Mouse (Mus musculus) heart, embryonic 16.5 days (tissue): ENCODE data around the gene Arid5b. TPM values are rescaled to one million over a fixed set of nuclear protein-coding genes. Genes with fewer than 3 reads are reported as not detected.

ENCODE experiments used
- ATAC-seq: fragments of 200-750 bp; cut with Nextera tagmentation; replicated peaks from 2 replicates; pipeline ENCODE4 v1.8.0; 2017; ENCODE audit warnings: moderate number of reproducible peaks; ENCODE audit not compliant: insufficient read depth, low FRiP score; ENCODE audit errors: extremely low read depth
- H3K27ac ChIP-seq: fragments of 300-500 bp; sonication (generic); 2 replicates; pipeline ENCODE4 v1.5.1; 2014; ENCODE audit warnings: mild to moderate bottlenecking, low read length, control low read depth, moderate library complexity
- H3K27me3 ChIP-seq: fragments of 300-500 bp; sonication (generic); 2 replicates; pipeline ENCODE4 v1.6.1; 2014; ENCODE audit warnings: low read length, mixed read lengths; ENCODE audit not compliant: control insufficient read depth, insufficient read depth
- H3K36me3 ChIP-seq: fragments of 300-500 bp; sonication (generic); 2 replicates; pipeline ENCODE4 v1.6.1; 2014; ENCODE audit not compliant: control insufficient read depth, insufficient read depth
- H3K4me1 ChIP-seq: fragments of 300-500 bp; sonication (generic); 2 replicates; pipeline ENCODE4 v1.6.1; 2014; ENCODE audit warnings: low read length, mixed read lengths; ENCODE audit not compliant: control insufficient read depth, insufficient read depth
- H3K4me2 ChIP-seq: fragments of 300-500 bp; sonication (generic); 2 replicates; pipeline ENCODE4 v1.6.1; 2014; ENCODE audit warnings: low read depth, mild to moderate bottlenecking, control low read depth, low read length
- H3K4me3 ChIP-seq: fragments of 300-500 bp; sonication (generic); 2 replicates; pipeline ENCODE4 v1.5.1; 2014; ENCODE audit warnings: mild to moderate bottlenecking, control low read depth, low read length
- H3K9ac ChIP-seq: fragments of 300-500 bp; sonication (generic); 2 replicates; pipeline ENCODE4 v1.6.1; 2014; ENCODE audit warnings: low read length, control low read depth
- H3K9me3 ChIP-seq: fragments of 300-500 bp; sonication (generic); replicated peaks from 2 replicates; pipeline ENCODE4 v1.6.1; 2016; ENCODE audit warnings: low read length; ENCODE audit not compliant: control insufficient read depth
- WGBS: fragments of 180-500 bp; shearing (Covaris S2); extraction: QIAGEN DNeasy Blood & Tissue Kit; methylation state at CpG from one replicate; pipeline ENCODE4 v1.1.7; 2014; 5-methylcytosine and 5-hydroxymethylcytosine counted together
- polyA plus RNA-seq: library from polyadenylated mRNA; unstranded; fragments of >200 nt; fragmentation: Nextera tagmentation; extraction: Ambion mirVana; gene quantifications from 2 replicates; pipeline ENCODE4 v1.2.1, GENCODE M21; 2015

Gene Arid5b
- polyA plus RNA-seq, 1 experiment from 2014 or later: 19.6 TPM

DNA sequence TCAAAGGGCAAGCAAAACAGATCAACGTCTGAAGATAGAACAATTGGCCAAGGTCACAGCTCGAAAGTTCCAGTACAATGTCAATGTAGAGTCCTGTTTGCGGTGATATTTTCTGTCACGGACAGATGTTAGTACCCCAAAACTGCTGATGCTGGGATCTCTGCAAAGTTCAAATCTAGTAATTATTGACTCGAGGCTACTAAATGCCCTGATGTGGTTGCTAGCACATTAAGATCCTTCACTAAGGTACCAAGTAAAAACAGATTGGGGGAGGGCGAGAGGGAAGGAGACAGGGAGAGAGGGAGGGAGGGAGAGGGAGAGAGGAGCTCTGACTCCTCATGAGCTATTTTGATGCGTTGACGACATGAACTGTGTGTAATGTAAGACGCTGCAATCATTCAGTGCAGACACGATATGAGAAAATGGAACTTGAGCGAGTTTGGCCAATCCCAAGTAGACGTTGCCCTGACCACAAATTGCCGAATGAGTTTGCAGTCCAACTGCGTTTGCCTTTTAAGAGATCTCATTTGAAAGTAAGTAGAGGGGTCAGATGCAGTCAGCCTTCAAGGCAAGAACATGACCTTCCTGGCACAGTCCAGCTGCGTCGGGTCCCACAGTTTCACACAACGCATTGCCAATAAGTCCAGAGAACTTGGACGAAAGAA is 133.1 kb downstream of the Arid5b start:
- no peak overlapping the region for H3K27ac ChIP-seq
- H3K4me2 ChIP-seq: no peak overlapping the region
- no peaks in the 10 kb centered on the region for H3K9me3 ChIP-seq
- no peaks in the 10 kb centered on the region for H3K27me3 ChIP-seq
- 70% methylated on average over 18 of the region's 18 CpGs for WGBS
- no peak overlapping the region for H3K9ac ChIP-seq
- H3K4me1 ChIP-seq: peaks cover 21% of the 10 kb centered on the region
- no peaks in the 10 kb centered on the region for H3K36me3 ChIP-seq
- H3K4me3 ChIP-seq: no peak overlapping the region
- ATAC-seq: no peak

DNA sequence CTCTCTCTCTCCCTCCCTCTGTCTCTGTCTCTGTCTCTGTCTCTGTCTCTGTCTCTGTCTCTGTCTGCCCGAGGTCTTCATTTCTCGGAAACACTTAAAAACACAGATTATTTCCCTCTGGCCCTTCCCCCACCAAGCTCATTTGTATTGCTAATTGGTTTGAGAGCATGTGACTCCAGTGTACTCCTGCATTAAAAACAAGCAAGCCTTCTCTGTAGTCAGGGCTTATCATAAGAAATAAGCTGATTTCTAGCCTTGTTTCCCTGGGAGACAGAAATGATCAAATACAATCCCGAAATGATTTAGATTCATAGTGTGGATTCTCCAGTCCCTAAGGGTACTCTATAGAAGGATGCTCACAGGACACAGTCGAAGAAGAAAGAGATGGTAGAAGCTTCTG is 136.0 kb downstream of the Arid5b start:
- ATAC-seq: no peak
- 75% methylated on average over 4 of the region's 4 CpGs for WGBS

DNA sequence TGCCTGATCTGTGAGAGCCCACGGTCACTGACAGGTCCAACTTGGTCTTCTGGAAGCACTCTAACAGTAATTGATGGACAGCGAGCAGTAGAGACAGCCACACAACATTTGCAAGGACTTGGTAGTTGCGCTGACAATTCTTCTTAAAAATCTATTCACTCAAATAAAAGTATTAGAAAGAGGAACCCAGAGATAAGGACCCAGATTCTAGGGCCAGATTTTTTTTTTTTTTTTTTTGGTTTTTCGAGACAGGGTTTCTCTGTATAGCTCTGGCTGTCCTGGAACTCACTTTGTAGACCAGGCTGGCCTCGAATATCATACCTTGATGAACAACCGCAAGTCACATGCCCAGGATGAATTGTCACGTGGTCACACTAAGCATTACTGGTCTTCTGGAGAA is 137.0 kb downstream of the Arid5b start:
- Histone ChIP-seq H3K27ac (no peak overlapping the region), H3K4me1 (peaks cover 22% of the 10 kb centered on the region), H3K4me3 (no peak overlapping the region), H3K9ac (no peak overlapping the region), H3K36me3 (no peaks in the 10 kb centered on the region), H3K27me3 (no peaks in the 10 kb centered on the region), H3K4me2 (no peak overlapping the region), H3K9me3 (no peaks in the 10 kb centered on the region)
- no peak for ATAC-seq
- WGBS: 89% methylated on average over 7 of the region's 7 CpGs

More for the DNA sequence above, 136.0 kb downstream of the Arid5b start:
- H3K4me1 ChIP-seq: peaks cover 21% of the 10 kb centered on the region
- H3K4me3 ChIP-seq: no peak overlapping the region
- H3K36me3 ChIP-seq: no peaks in the 10 kb centered on the region
- H3K27ac ChIP-seq: no peak overlapping the region
- H3K4me2 ChIP-seq: no peak overlapping the region
- no peaks in the 10 kb centered on the region for H3K9me3 ChIP-seq
- H3K27me3 ChIP-seq: no peaks in the 10 kb centered on the region
- H3K9ac ChIP-seq: no peak overlapping the region

DNA sequence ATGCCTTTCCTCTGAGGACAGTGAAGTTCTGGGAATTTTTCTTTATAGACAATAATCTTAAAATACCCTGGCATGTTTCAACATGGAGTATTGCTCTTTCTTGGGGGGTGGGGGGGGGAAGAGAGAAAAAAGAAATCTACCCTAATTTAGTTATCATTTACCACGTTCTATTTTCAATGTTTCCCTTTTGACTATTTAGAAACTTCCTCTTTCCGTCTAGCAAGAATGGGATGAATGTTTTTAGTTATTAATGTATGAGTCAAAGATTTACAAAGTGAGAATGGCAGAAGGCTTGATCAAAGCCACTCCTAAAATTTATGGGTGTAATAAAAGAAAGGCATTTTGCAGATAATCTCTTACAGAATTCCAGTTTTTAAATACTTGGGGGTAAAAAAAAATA is 137.7 kb downstream of the Arid5b start:
- Histone ChIP-seq H3K36me3 (no peaks in the 10 kb centered on the region), H3K9ac (no peak overlapping the region), H3K4me3 (no peak overlapping the region), H3K27me3 (no peaks in the 10 kb centered on the region), H3K27ac (no peak overlapping the region), H3K4me1 (peaks cover 19% of the 10 kb centered on the region), H3K4me2 (no peak overlapping the region), H3K9me3 (no peaks in the 10 kb centered on the region)
- WGBS: 33% methylated on average over 2 of the region's 2 CpGs
- no peak for ATAC-seq

DNA sequence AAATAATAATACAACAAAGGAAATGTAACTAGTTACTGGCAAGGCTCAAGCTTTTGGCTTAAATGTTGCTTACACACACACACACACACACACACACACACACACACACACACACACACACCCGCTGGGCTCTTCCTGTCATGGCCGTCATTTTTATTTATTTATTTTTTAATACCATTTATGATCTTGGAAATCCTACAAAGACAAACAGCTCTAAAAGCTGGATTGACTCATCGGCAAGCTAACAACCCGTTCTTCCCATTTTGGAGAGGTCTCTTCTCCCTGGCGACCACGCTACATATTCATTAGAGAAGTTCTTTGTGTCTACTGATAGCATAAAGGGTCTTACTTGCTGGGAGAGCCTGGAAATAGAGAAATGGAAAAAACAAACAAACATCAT is 138.2 kb downstream of the Arid5b start:
- no peak for ATAC-seq
- 71% methylated on average over 6 of the region's 6 CpGs for WGBS

DNA sequence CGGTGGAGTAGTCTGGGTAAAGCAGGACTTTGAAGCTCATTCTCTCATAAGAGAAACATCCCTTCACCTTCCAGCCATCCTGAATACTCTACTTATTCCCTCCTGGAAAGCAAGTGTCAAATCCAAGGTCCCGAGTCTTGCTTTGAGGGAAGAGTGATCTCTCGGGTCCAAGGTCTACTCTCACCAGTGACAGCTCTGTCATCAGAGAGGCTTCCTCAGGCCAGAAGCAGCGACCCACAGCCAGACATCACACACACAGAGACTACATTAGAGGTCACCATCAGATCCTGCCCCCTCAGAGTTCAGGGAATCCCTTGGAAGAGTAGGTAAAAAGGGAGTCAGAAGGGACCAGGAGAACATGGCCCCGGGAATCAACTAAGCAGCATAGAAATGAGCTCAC is 140.4 kb downstream of the Arid5b start:
- H3K4me1 ChIP-seq: peaks cover 28% of the 10 kb centered on the region
- no peak overlapping the region for H3K9ac ChIP-seq
- no peaks in the 10 kb centered on the region for H3K27me3 ChIP-seq
- no peak overlapping the region for H3K4me2 ChIP-seq
- no peak for ATAC-seq
- 88% methylated on average over 5 of the region's 5 CpGs for WGBS
- no peak overlapping the region for H3K4me3 ChIP-seq
- H3K9me3 ChIP-seq: no peaks in the 10 kb centered on the region
- no peak overlapping the region for H3K27ac ChIP-seq
- H3K36me3 ChIP-seq: peaks cover 4% of the 10 kb centered on the region; the same call in 1 of the 2 replicates

More for the DNA sequence above, 138.2 kb downstream of the Arid5b start:
- no peaks in the 10 kb centered on the region for H3K36me3 ChIP-seq
- no peak overlapping the region for H3K9ac ChIP-seq
- H3K27ac ChIP-seq: no peak overlapping the region
- H3K4me1 ChIP-seq: peaks cover 17% of the 10 kb centered on the region
- H3K4me2 ChIP-seq: no peak overlapping the region
- no peak overlapping the region for H3K4me3 ChIP-seq
- no peaks in the 10 kb centered on the region for H3K27me3 ChIP-seq
- no peaks in the 10 kb centered on the region for H3K9me3 ChIP-seq

DNA sequence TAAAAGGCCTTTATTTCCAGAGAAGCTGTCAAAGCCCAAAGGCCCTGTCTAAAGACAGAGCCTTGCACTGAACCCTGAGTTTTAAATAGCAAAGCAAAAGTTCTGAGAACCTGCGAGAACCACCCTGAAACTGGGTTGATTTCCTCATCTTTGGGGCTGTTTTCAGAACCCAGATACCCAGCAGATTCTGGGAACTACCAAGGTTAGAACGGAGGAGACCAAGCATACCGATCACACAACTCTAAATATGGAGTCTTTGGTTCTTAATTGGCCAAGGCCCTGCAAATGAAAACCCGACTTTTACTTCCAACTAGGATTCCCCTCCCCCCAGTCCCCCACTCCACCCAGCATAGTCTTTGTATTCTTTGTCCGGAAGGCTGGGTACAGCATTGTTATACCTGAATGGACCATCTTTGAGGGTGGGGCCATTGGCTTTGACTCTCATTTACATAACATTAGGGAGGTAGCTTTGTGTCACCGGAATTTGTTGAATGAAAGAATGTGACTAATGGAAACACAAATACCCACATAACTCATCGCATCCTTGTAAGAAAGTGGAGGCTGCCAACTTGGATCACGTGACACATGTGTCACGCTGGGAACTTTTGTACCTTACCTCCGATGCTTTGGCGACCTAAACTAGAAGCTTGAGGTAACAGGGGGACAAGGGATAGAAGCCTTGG is 141.2 kb downstream of the Arid5b start:
- ATAC-seq: no peak
- Histone ChIP-seq H3K4me3 (no peak overlapping the region), H3K36me3 (peaks cover 11% of the 10 kb centered on the region; the same call in 1 of the 2 replicates), H3K4me1 (peaks cover 36% of the 10 kb centered on the region), H3K9ac (no peak overlapping the region; the same call in 1 of the 2 replicates), H3K9me3 (no peaks in the 10 kb centered on the region), H3K4me2 (peak overlapping the region; percentile 73), H3K27ac (peak overlapping the region; percentile 94), H3K27me3 (no peaks in the 10 kb centered on the region)
- 74% methylated on average over 11 of the region's 11 CpGs for WGBS

DNA sequence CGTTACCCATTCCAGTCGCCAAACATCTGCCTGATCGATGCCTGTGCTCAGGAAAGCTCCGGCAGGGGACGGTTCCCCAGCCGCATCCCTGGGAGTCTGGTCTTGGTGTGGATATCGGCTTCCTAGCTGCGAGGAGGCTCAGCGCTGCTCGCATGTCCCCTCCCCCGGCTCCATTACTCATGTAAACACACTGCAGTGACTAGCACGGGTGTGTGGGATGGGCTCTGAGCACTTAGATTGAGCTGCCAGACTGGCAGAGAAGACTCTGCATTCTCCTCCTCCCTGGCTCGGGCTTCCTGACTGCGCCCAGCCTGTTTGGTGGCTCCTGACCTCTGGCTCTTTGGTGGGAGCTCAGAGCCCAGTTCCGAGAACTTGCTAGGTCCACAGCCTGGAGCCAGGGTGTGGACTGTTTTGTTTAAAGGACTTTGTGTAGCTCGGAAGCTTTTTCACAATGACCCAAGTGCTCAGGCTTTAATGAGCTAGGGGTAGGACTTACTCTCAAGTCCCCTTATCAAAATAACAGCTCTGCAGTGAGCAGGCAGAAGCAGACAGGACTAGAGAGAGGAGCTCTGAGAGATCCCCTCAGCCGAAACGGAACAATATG is 142.0 kb downstream of the Arid5b start:
- H3K9ac ChIP-seq: peak overlapping the region; percentile 81
- H3K4me3 ChIP-seq: peak overlapping the region; percentile 71
- H3K36me3 ChIP-seq: peaks cover 14% of the 10 kb centered on the region; the same call in 1 of the 2 replicates
- H3K4me1 ChIP-seq: peaks cover 41% of the 10 kb centered on the region
- peak overlapping the region; percentile 94 for H3K27ac ChIP-seq
- ATAC-seq: peak; percentile 95
- peak overlapping the region; percentile 73 for H3K4me2 ChIP-seq
- H3K27me3 ChIP-seq: no peaks in the 10 kb centered on the region
- H3K9me3 ChIP-seq: no peaks in the 10 kb centered on the region
- WGBS: 2% methylated on average over 18 of the region's 18 CpGs

DNA sequence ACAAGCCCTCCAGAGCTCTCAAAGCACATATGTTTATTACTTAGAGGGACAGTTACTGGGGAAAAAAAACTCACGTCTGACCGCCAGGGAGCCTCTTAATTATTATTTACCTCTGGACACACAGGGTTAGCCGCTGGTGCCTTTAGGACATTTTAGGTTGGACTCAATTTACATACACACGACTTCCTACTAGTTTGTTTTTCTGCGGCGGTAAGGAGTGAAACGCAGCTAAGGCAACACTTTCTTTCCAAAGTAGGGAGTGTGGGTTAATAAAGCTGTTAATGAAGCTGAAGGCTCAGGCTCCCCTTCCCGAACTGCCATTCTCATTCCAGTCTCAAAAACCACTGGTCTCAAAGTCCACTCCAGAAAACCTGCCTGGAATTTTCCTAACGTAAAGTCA is 142.5 kb downstream of the Arid5b start:
- no peak for ATAC-seq
- Histone ChIP-seq H3K27me3 (no peaks in the 10 kb centered on the region), H3K9ac (peak overlapping the region; percentile 81), H3K4me1 (peaks cover 43% of the 10 kb centered on the region), H3K4me3 (peak overlapping the region; percentile 71), H3K9me3 (no peaks in the 10 kb centered on the region), H3K27ac (peak overlapping the region; percentile 94), H3K4me2 (peak overlapping the region; percentile 73), H3K36me3 (peaks cover 16% of the 10 kb centered on the region; the same call in 1 of the 2 replicates)
- 3% methylated on average over 9 of the region's 9 CpGs for WGBS
